Mouse (Mus musculus): Measurements from ENCODE around the gene Rho. TPM values are rescaled to one million over a fixed set of nuclear protein-coding genes. Genes with fewer than 3 reads are reported as not detected.

Gene Rho
- total and polyA plus RNA-seq, 3 experiments: 0.11 TPM; not detected in 2

DNA sequence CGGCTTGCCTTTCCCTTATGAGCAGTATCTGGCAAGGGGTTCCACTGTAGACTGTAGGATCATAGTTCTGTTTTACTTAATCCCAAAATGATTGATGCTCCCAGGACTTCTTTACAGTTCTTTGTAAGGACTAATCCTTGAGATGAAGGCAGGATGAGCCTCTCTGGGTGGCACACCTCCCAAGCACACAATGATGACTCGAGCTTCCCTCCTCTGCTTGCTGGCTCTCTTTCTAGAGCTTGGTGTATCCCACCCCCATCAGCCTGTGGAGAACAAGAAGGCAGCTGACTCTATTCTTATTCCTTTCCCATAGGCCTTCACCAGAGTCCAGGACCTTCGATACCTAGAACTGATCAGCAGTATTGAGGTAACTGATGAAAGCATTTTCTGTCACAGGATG lies 29.0 kb upstream of the Rho start:
- H3K4me3 ChIP-seq (ENCODE audit: control insufficient read depth in 1 of 2, insufficient read depth in 1 of 2, low read depth in 2 of 2, low read length in 2 of 2): no peak overlapping the region
- no peak overlapping the region for H3K9ac ChIP-seq (ENCODE audit: control insufficient read depth, low read depth, low read length, poor library complexity, severe bottlenecking)
- H3K79me2 ChIP-seq (ENCODE audit: control insufficient read depth, insufficient read depth, low read length, poor library complexity): no peaks in the 10 kb centered on the region
- TF ChIP-seq TCF12 (IDR thresholded peaks at IDR 0.05; ENCODE audit: low read depth, low read length) (no peak), ZMIZ1 (IDR thresholded peaks at IDR 0.05; ENCODE audit: low read depth, low read length) (no peak), MAX (IDR thresholded peaks at IDR 0.05; ENCODE audit: low read length) (no peak), MXI1 (IDR thresholded peaks at IDR 0.05; ENCODE audit: low read depth, low read length) (no peak), MYB (IDR thresholded peaks at IDR 0.05; ENCODE audit: low read depth, low read length) (no peak), SIN3A (IDR thresholded peaks at IDR 0.05; ENCODE audit: low read length) (no peak), CHD1 (IDR thresholded peaks at IDR 0.05; ENCODE audit: low read depth, low read length) (no peak), POLR2A (IDR thresholded peaks at IDR 0.05; ENCODE audit: control insufficient read depth in 1 of 2, insufficient read depth in 1 of 2, low read depth in 1 of 2, low read length in 2 of 2, poor library complexity in 1 of 2) (no peak), SMC3 (IDR thresholded peaks at IDR 0.05; ENCODE audit: low read depth, low read length) (no peak), BHLHE40 (IDR thresholded peaks at IDR 0.05; ENCODE audit: borderline replicate concordance, low read depth, low read length) (no peak), CHD2 (IDR thresholded peaks at IDR 0.05; ENCODE audit: low read length) (no peak), POLR2AphosphoS5 (IDR thresholded peaks at IDR 0.05; ENCODE audit: borderline replicate concordance, low read depth, low read length) (no peak), ZNF384 (IDR thresholded peaks at IDR 0.05; ENCODE audit: low read depth, low read length) (no peak), ELF1 (IDR thresholded peaks at IDR 0.05; ENCODE audit: low read depth, low read length) (no peak), NRF1 (IDR thresholded peaks at IDR 0.05; ENCODE audit: insufficient read depth, low read depth, low read length, poor library complexity, severe bottlenecking) (no peak)
- no peaks in the 10 kb centered on the region for H3K9me3 ChIP-seq (replicated peaks; ENCODE audit: insufficient read depth, low read length)
- H3K36me3 ChIP-seq (ENCODE audit: control insufficient read depth in 1 of 2, insufficient read depth in 2 of 2, low read length in 2 of 2): peaks cover 0 to 11% of the 10 kb centered on the region in 2 experiments; a peak in 1 of 4 replicates
- H3K4me1 ChIP-seq (ENCODE audit: control insufficient read depth in 1 of 2, insufficient read depth in 2 of 2, low read length in 2 of 2): peaks cover 8 to 11% of the 10 kb centered on the region in 2 experiments; a peak in 3 of 4 replicates
- H3K27ac ChIP-seq (ENCODE audit: control insufficient read depth, low read depth, low read length): no peak overlapping the region
- no peak for DNase-seq (ENCODE audit: low read depth, low spot score)
- no peaks in the 10 kb centered on the region for H3K27me3 ChIP-seq (ENCODE audit: control insufficient read depth in 1 of 2, insufficient read depth in 2 of 2, low read length in 2 of 2)

DNA sequence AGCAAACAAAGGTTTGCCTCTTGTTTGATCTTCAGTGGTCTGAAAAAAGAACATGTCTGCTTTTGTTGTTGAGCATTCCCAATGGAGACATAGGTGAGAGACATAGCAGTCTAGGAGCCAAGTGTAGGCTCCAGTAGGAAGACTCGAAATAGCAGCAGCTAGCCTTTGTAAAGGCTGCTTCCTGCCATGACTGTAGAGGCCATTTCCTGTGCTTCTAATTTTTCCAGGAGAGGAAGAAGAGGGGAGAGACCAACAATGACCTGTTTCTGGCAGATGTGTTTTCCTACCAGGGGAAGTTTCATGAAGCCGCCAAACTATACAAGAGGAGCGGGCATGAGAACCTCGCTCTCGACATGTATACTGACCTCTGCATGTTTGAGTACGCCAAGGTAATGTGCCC lies 26.0 kb upstream of the Rho start:
- H3K27ac ChIP-seq (ENCODE audit: control insufficient read depth, low read depth, low read length): no peak overlapping the region
- no peak overlapping the region for H3K9ac ChIP-seq (ENCODE audit: control insufficient read depth, low read depth, low read length, poor library complexity, severe bottlenecking)
- DNase-seq (ENCODE audit: low read depth, low spot score): no peak
- TF ChIP-seq UBTF (IDR thresholded peaks at IDR 0.05; ENCODE audit: borderline replicate concordance, insufficient read depth, low read depth, low read length) (no peak), CHD2 (IDR thresholded peaks at IDR 0.05; ENCODE audit: low read length) (no peak), CTCF (IDR thresholded peaks at IDR 0.05 in 2 of 3, conservative IDR thresholded peaks at IDR 0.05 in 1 of 3; ENCODE audit: control insufficient read depth in 1 of 3, insufficient read depth in 1 of 3, low read depth in 2 of 3, low read length in 3 of 3, poor library complexity in 1 of 3, severe bottlenecking in 1 of 3) (no peak), E2F4 (IDR thresholded peaks at IDR 0.05; ENCODE audit: borderline replicate concordance, low read depth, low read length) (no peak), MYB (IDR thresholded peaks at IDR 0.05; ENCODE audit: low read depth, low read length) (no peak), ZMIZ1 (IDR thresholded peaks at IDR 0.05; ENCODE audit: low read depth, low read length) (no peak), MAX (IDR thresholded peaks at IDR 0.05; ENCODE audit: low read length) (no peak), NRF1 (IDR thresholded peaks at IDR 0.05; ENCODE audit: insufficient read depth, low read depth, low read length, poor library complexity, severe bottlenecking) (no peak), EP300 (IDR thresholded peaks at IDR 0.05; ENCODE audit: low read depth in 1 of 2, low read length in 2 of 2) (no peak), TCF12 (IDR thresholded peaks at IDR 0.05; ENCODE audit: low read depth, low read length) (no peak), POLR2AphosphoS5 (IDR thresholded peaks at IDR 0.05; ENCODE audit: borderline replicate concordance, low read depth, low read length) (no peak)
- H3K36me3 ChIP-seq (ENCODE audit: control insufficient read depth in 1 of 2, insufficient read depth in 2 of 2, low read length in 2 of 2): peaks cover 0 to 19% of the 10 kb centered on the region in 2 experiments; a peak in 2 of 4 replicates
- H3K79me2 ChIP-seq (ENCODE audit: control insufficient read depth, insufficient read depth, low read length, poor library complexity): no peaks in the 10 kb centered on the region
- peaks cover 12 to 36% of the 10 kb centered on the region in 2 experiments for H3K4me1 ChIP-seq (ENCODE audit: control insufficient read depth in 1 of 2, insufficient read depth in 2 of 2, low read length in 2 of 2)
- H3K4me3 ChIP-seq (ENCODE audit: control insufficient read depth in 1 of 2, insufficient read depth in 1 of 2, low read depth in 2 of 2, low read length in 2 of 2): no peak overlapping the region
- H3K9me3 ChIP-seq (replicated peaks; ENCODE audit: insufficient read depth, low read length): no peaks in the 10 kb centered on the region
- H3K27me3 ChIP-seq (ENCODE audit: control insufficient read depth in 1 of 2, insufficient read depth in 2 of 2, low read length in 2 of 2): no peaks in the 10 kb centered on the region
